Mouse (Mus musculus): ENCODE measurements around the gene Gtf2i. TPM values are rescaled to one million over a fixed set of nuclear protein-coding genes. Genes with fewer than 3 reads are reported as not detected.

Gene Gtf2i
- polyA plus RNA-seq, 1 experiment from 2014 or later, result 232 TPM

DNA sequence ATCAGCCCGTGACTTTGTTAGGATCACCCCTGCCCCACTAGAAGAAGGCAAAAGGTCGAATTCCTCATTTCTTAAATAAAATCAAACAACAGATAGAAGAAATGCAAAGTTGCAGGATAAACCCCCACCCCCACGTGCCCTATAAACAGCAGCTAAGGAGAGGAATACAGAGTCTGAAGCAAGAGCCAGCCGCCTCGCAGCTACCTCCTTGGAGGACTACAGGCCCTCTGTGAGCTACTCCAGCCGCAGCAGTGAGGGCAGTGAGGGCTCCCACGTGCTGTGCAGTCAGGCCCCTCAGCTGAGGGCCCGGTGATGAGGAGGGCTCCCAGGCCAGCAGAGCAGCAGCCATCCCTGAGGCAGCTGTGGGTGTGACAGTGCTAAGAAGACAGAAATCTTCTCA, 40.8 kb downstream of the Gtf2i start:
- peaks cover 91% of the 10 kb centered on the region for H3K36me3 ChIP-seq
- no peak overlapping the region for H3K9ac ChIP-seq
- no peaks in the 10 kb centered on the region for H3K9me3 ChIP-seq
- no peak overlapping the region for H3K4me2 ChIP-seq (replicated peaks)
- 88% methylated on average over 8 of the region's 8 CpGs for WGBS
- ATAC-seq (ENCODE audit: insufficient number of reproducible peaks, insufficient read depth, low FRiP score, low TSS enrichment), result no peak
- no peak overlapping the region for H3K27ac ChIP-seq
- H3K4me3 ChIP-seq, result no peak overlapping the region
- H3K27me3 ChIP-seq, result no peaks in the 10 kb centered on the region
- no peaks in the 10 kb centered on the region for H3K4me1 ChIP-seq

DNA sequence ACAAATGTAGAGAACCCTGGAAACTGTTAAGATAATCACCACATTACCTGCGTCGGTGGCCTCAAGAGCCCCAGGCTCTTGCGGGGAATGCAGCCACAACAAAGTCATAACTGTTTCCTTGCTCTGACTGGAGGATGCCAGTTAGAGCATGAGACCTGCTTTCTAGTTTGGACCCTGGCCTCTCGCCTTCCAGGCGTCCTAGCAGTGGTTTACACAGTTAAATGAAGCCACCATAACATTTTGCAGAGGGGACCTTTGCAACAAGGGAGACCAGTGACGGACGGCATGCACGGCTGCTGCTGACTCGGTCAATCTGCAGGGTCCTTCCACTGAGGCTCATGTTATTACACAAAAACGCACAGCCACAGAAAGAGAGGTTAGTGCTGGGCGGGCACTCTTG, 41.8 kb downstream of the Gtf2i start:
- Histone ChIP-seq H3K4me2 (replicated peaks) (no peak overlapping the region), H3K4me1 (no peaks in the 10 kb centered on the region), H3K4me3 (no peak overlapping the region), H3K36me3 (peaks cover 91% of the 10 kb centered on the region), H3K27ac (no peak overlapping the region), H3K27me3 (no peaks in the 10 kb centered on the region), H3K9ac (no peak overlapping the region), H3K9me3 (no peaks in the 10 kb centered on the region)
- WGBS, result 73% methylated on average over 11 of the region's 11 CpGs
- no peak for ATAC-seq (ENCODE audit: insufficient number of reproducible peaks, insufficient read depth, low FRiP score, low TSS enrichment)

DNA sequence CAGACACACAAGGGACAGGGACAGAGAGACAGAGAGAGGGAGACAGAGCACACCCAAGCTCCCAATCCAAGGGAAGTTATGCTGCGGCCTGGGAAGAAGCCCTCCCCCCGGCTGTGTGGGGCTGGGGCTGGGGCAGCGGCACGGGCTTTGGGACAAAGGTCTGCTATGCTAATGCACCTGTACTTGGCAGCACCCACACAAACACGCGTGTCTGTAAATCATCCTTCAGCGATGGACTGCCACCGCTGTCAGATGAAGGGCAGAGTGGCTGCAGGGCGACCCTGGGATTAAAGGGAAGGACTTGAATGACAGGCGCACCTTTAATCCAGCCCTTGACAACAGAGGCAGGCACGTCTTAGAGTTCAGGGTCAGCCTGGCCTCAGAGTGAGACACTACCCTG, 43.1 kb downstream of the Gtf2i start:
- WGBS, result 91% methylated on average over 11 of the region's 11 CpGs
- Histone ChIP-seq H3K27me3 (no peaks in the 10 kb centered on the region), H3K9me3 (no peaks in the 10 kb centered on the region), H3K27ac (no peak overlapping the region), H3K4me2 (replicated peaks) (no peak overlapping the region), H3K36me3 (peaks cover 91% of the 10 kb centered on the region), H3K4me1 (no peaks in the 10 kb centered on the region), H3K4me3 (no peak overlapping the region), H3K9ac (no peak overlapping the region)
- no peak for ATAC-seq (ENCODE audit: insufficient number of reproducible peaks, insufficient read depth, low FRiP score, low TSS enrichment)

DNA sequence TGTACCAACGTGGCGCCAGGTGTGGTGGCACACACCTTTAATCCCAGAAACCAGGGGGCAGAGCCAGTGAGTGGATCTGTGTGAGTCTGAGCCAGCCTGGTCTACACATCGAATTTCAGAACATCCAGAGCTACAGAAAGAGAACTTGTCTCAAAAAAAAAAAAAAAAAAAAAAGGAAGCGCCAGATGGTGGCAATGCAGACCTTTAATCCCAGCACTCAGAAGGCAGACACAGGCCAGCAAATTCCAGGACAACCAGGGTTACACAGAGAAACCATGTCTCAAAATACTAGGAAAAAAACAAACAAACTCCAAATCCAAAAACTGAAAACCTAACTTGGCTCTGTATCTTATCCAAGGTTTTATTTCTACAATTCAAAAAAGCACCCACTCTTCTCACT, 44.0 kb downstream of the Gtf2i start:
- H3K9me3 ChIP-seq, result no peaks in the 10 kb centered on the region
- no peak for ATAC-seq (ENCODE audit: insufficient number of reproducible peaks, insufficient read depth, low FRiP score, low TSS enrichment)
- 85% methylated on average over 4 of the region's 4 CpGs for WGBS

DNA sequence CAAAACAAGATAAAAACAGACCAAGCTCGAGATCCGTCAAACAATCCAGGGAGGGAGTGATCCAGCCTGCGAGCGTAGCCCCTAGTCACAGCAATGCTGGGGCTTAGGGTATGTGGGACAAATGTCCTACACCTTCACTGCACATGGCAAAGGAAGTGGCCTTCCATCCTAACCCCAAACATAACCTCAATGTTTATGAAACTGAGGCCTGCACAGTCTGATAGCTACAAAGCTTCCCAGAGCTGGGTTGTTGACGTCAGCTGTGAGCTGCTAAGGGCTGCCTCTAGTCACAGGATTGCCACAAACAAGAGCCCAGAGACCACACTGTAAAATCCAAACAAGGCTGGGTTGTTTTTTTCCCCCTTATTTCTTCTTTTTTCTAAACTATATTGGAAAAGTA, 44.8 kb downstream of the Gtf2i start:
- Histone ChIP-seq H3K27ac (no peak overlapping the region), H3K4me1 (no peaks in the 10 kb centered on the region), H3K27me3 (no peaks in the 10 kb centered on the region), H3K4me3 (no peak overlapping the region), H3K4me2 (replicated peaks) (no peak overlapping the region), H3K9me3 (no peaks in the 10 kb centered on the region), H3K36me3 (peaks cover 92% of the 10 kb centered on the region), H3K9ac (no peak overlapping the region)
- no peak for ATAC-seq (ENCODE audit: insufficient number of reproducible peaks, insufficient read depth, low FRiP score, low TSS enrichment)
- 95% methylated on average over 5 of the region's 5 CpGs for WGBS

More for the DNA sequence above, 44.0 kb downstream of the Gtf2i start:
- Histone ChIP-seq H3K4me2 (replicated peaks) (no peak overlapping the region), H3K27ac (no peak overlapping the region), H3K36me3 (peaks cover 92% of the 10 kb centered on the region), H3K9ac (no peak overlapping the region), H3K4me3 (no peak overlapping the region), H3K4me1 (no peaks in the 10 kb centered on the region), H3K27me3 (no peaks in the 10 kb centered on the region)

DNA sequence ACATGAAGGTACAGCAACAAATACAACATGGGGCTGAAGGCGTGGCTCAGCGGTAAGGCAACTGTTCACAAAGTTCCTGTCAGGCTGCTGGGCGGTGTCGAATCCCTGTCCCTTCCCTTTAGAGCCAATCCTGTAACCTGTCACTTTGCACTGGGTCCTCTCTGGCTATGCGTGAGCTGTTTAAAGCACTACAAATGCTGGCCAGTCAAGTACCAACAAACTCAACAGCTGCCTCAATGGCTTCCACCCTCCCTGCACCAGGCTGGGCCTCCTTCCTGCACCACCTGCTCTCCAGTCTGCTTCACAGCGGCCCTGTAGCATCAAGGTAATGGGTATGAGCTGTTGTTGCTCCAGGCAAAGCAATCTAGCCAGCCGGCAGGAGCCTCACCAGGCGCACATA, 45.8 kb downstream of the Gtf2i start:
- no peaks in the 10 kb centered on the region for H3K4me1 ChIP-seq
- H3K9me3 ChIP-seq, result no peaks in the 10 kb centered on the region
- no peak overlapping the region for H3K4me3 ChIP-seq
- H3K27ac ChIP-seq, result no peak overlapping the region
- H3K4me2 ChIP-seq (replicated peaks), result no peak overlapping the region
- no peak overlapping the region for H3K9ac ChIP-seq
- ATAC-seq (ENCODE audit: insufficient number of reproducible peaks, insufficient read depth, low FRiP score, low TSS enrichment), result no peak
- WGBS, result 96% methylated on average over 8 of the region's 8 CpGs
- H3K27me3 ChIP-seq, result no peaks in the 10 kb centered on the region
- peaks cover 94% of the 10 kb centered on the region for H3K36me3 ChIP-seq

DNA sequence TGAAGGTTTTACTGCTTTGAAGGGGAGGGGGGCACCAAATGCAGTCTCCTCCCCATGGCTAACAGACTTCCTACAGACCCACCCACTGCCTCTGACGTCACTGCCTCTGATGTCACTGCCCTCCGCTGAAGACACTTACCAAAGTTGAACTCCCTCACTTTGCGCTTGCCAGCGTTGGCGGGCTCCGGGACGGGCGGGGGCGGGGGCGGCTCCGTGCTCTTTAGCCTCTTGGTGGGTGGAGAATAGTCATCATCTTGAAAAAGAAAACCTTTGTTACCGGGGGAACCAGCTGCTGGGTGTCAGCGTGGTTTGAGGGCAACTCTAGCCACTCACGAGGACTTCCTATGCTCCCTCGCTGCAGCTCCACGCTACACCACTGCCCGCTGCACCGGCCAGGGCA, 48.2 kb downstream of the Gtf2i start:
- 83% methylated on average over 18 of the region's 18 CpGs for WGBS
- H3K27ac ChIP-seq, result 0 out of 2 replicates have a peak overlapping the region, but pooled peaks have one; percentile 41
- no peak for ATAC-seq (ENCODE audit: insufficient number of reproducible peaks, insufficient read depth, low FRiP score, low TSS enrichment)

DNA sequence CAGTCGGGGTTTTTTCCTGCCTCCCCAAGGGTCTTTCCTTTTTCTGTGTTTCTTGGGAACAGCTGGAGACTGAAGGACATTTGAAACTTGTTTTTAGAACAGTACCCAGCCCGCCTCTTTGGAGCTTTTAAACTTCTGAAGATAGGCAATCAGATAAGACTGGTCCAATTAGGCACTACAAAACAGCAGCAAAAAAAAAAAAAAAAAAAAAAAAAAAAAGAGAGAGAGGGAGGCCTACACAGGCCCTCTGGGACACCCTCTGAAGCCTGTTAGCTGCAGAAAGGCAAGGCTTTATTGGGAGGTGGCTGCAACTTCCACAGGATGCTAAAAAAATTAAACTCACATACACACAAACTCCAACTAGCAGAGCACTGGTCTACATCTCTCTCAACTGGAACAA, 48.7 kb downstream of the Gtf2i start:
- peaks cover 95% of the 10 kb centered on the region for H3K36me3 ChIP-seq

More for the DNA sequence above, 48.2 kb downstream of the Gtf2i start:
- Histone ChIP-seq H3K9ac (no peak overlapping the region), H3K4me3 (no peak overlapping the region), H3K4me1 (no peaks in the 10 kb centered on the region), H3K36me3 (peaks cover 95% of the 10 kb centered on the region), H3K4me2 (replicated peaks) (no peak overlapping the region), H3K27me3 (no peaks in the 10 kb centered on the region), H3K9me3 (no peaks in the 10 kb centered on the region)

DNA sequence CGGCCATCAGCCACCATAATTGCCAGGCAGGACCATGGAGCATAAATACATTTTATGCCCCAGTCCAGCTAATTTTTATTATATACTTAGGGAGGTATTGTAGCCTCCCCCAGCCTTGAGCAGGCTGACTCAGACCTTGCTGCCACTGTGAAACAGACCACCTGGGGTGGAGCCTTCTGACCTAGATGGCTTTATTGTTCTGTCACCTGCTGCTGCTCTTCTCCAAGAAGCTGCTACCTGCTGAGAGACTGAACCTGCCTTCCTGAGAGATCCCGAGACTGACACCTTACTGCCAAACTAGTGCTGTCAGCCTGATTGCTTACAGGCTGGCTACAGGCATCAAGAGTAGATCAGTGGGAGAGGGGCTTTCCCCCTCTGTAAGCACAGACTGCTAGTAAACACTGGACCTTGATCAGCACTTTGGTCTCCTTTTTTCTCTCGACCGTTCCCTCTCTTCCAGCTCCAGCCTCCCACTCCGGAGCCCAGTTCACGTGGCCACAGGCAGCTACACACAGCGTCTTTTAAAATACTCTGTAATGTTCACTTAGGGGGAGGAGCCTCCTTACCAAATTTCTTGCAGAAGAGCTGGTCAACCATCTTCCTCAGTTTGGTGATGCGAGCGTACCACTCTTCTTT, 54.4 kb downstream of the Gtf2i start:
- ATAC-seq (ENCODE audit: insufficient number of reproducible peaks, insufficient read depth, low FRiP score, low TSS enrichment), result no peak
- no peak overlapping the region for H3K4me3 ChIP-seq
- H3K9me3 ChIP-seq, result no peaks in the 10 kb centered on the region
- no peaks in the 10 kb centered on the region for H3K27me3 ChIP-seq
- no peak overlapping the region for H3K9ac ChIP-seq
- no peaks in the 10 kb centered on the region for H3K4me1 ChIP-seq
- H3K27ac ChIP-seq, result no peak overlapping the region
- peaks cover 97% of the 10 kb centered on the region for H3K36me3 ChIP-seq
- 94% methylated on average over 9 of the region's 9 CpGs for WGBS
- no peak overlapping the region for H3K4me2 ChIP-seq (replicated peaks)

More for the DNA sequence above, 48.7 kb downstream of the Gtf2i start:
- no peak overlapping the region for H3K4me3 ChIP-seq
- no peaks in the 10 kb centered on the region for H3K9me3 ChIP-seq
- WGBS, result 65% methylated on average over 2 of the region's 2 CpGs
- no peaks in the 10 kb centered on the region for H3K27me3 ChIP-seq
- H3K4me2 ChIP-seq (replicated peaks), result no peak overlapping the region
- H3K4me1 ChIP-seq, result no peaks in the 10 kb centered on the region
- no peak overlapping the region for H3K9ac ChIP-seq
- H3K27ac ChIP-seq, result 0 out of 2 replicates have a peak overlapping the region, but pooled peaks have one; percentile 41
- no peak for ATAC-seq (ENCODE audit: insufficient number of reproducible peaks, insufficient read depth, low FRiP score, low TSS enrichment)

DNA sequence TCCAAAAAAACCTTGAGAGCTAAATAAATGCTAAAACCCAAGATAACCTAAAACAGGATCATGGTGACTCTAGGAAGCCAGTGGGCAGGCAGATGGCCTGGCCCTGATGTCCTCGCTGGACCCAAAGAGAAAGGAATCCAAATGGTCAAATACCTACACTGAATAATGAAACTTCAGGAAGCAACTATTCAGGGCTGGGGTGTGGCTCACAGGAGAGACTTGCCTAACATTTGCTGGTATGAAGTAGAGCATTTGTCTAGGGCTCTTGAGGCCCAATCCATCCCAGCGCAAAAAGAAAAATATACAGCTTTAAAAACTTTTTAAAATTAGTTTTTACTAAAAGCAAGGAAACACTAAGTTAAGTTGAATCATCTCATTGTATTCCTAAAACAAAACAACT, 55.6 kb downstream of the Gtf2i start:
- H3K9me3 ChIP-seq, result no peaks in the 10 kb centered on the region
- H3K4me3 ChIP-seq, result no peak overlapping the region
- WGBS, result 90% methylated on average over 2 of the region's 2 CpGs
- peaks cover 97% of the 10 kb centered on the region for H3K36me3 ChIP-seq
- no peaks in the 10 kb centered on the region for H3K27me3 ChIP-seq
- H3K9ac ChIP-seq, result no peak overlapping the region
- ATAC-seq (ENCODE audit: insufficient number of reproducible peaks, insufficient read depth, low FRiP score, low TSS enrichment), result no peak
- no peaks in the 10 kb centered on the region for H3K4me1 ChIP-seq
- H3K4me2 ChIP-seq (replicated peaks), result no peak overlapping the region
- H3K27ac ChIP-seq, result no peak overlapping the region

DNA sequence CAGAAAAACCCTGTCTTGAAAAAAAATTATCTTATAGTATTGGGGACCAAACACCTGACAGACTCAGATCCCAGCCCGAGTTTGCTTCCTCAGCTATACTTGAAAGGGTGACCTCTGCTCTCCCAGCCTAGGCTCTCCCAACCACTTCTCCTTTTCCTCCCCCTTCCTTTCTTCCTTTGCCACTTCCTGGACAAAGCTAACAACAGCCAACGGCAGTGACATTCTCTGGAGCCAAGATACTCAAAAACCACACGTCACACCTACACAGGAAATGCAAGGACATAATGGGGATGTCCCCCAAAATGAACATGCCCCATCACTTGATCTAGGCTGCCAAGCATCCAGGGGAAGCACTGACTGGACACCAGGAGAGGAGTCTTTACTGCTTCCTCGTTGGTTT, 56.2 kb downstream of the Gtf2i start:
- Histone ChIP-seq H3K36me3 (peaks cover 97% of the 10 kb centered on the region), H3K4me3 (no peak overlapping the region), H3K27me3 (no peaks in the 10 kb centered on the region), H3K4me1 (no peaks in the 10 kb centered on the region), H3K9ac (no peak overlapping the region), H3K27ac (no peak overlapping the region), H3K9me3 (no peaks in the 10 kb centered on the region), H3K4me2 (replicated peaks) (no peak overlapping the region)
- 89% methylated on average over 4 of the region's 4 CpGs for WGBS
- ATAC-seq (ENCODE audit: insufficient number of reproducible peaks, insufficient read depth, low FRiP score, low TSS enrichment), result no peak

DNA sequence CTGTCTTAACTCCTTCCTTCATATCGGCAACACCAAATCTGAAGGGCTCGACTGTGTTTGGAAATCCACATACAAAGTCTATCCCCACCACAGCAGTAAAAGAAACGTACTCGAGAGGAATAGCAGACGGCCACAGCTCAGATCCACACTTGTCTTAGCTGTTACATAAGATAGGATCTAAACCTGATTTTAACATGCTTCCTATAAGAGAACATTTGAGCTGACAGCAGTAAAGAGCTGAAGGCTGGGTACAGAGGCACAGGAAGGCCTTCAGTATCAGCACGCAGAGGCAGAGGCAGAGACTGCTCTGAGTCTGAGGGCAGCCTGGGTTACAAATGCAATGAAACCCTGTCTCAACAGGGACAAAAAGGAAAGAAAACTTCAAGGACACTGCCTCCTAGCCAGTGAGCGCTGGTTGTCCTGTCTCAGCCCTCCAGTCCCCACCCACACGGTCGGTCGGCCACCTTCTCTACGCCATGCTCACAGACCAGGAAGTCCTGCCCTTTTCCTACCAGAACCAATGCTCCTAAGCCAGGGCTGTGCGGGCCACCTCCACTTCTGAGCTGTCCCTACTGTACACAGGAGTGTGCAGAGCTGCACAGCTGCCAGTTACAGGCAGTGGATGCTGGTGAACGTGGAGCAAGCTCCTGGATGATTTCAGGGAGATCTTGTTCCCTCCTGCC, 57.1 kb downstream of the Gtf2i start:
- Histone ChIP-seq H3K4me1 (no peaks in the 10 kb centered on the region), H3K9me3 (no peaks in the 10 kb centered on the region), H3K9ac (no peak overlapping the region), H3K36me3 (peaks cover 96% of the 10 kb centered on the region), H3K4me3 (no peak overlapping the region), H3K4me2 (replicated peaks) (no peak overlapping the region), H3K27me3 (no peaks in the 10 kb centered on the region), H3K27ac (no peak overlapping the region)
- ATAC-seq (ENCODE audit: insufficient number of reproducible peaks, insufficient read depth, low FRiP score, low TSS enrichment), result no peak
- WGBS, result 91% methylated on average over 13 of the region's 13 CpGs

Measured in embryonic facial prominence, embryonic 12.5 days (tissue).